Mouse (Mus musculus): ENCODE results near the gene Gpr4. TPM values are rescaled to one million over a fixed set of nuclear protein-coding genes. Genes with fewer than 3 reads are reported as not detected.

The Gpr4 gene
- polyA plus RNA-seq, 1 experiment from 2014 or later = 0.85 TPM

- ATAC-seq (ENCODE audit: low FRiP score, low TSS enrichment) (no peak), DNase-seq (ENCODE audit: low spot score) (no peak)
- 48% methylated on average over 5 of the region's 5 CpGs for WGBS
- Histone ChIP-seq H3K36me3 (ENCODE audit: control insufficient read depth, insufficient read depth, low read length) (no peaks in the 10 kb centered on the region), H3K27ac (replicated peaks) (no peak overlapping the region), H3K4me1 (replicated peaks; ENCODE audit: control insufficient read depth, insufficient read depth) (no peaks in the 10 kb centered on the region), H3K4me2 (replicated peaks; ENCODE audit: low read depth) (no peak overlapping the region), H3K9me3 (ENCODE audit: control insufficient read depth, low read length) (no peaks in the 10 kb centered on the region), H3K27me3 (ENCODE audit: control insufficient read depth, insufficient read depth, low read length) (no peaks in the 10 kb centered on the region), H3K9ac (ENCODE audit: low read length) (no peak overlapping the region), H3K4me3 (ENCODE audit: low read depth, low read length) (no peak overlapping the region)
- TF ChIP-seq CTCF (IDR thresholded peaks at IDR 0.05; ENCODE audit: low read depth) (no peak), EP300 (optimal IDR thresholded peaks at IDR 0.05) (no peak)
These were observed 5.2 kb downstream of the Gpr4 start for GRCm38 (mm10) chr7:19217492-19217891.

- DNase-seq (ENCODE audit: low spot score) (no peak), ATAC-seq (ENCODE audit: low FRiP score, low TSS enrichment) (no peak; the same call in 1 of the 2 replicates)
- no peaks in the 10 kb centered on the region for H3K4me1 ChIP-seq (replicated peaks; ENCODE audit: control insufficient read depth, insufficient read depth)
- no peak for TF ChIP-seq CTCF (IDR thresholded peaks at IDR 0.05; ENCODE audit: low read depth)
- no peak for TF ChIP-seq EP300 (optimal IDR thresholded peaks at IDR 0.05)
- no peak overlapping the region for H3K9ac ChIP-seq (ENCODE audit: low read length)
- no peaks in the 10 kb centered on the region for H3K9me3 ChIP-seq (ENCODE audit: control insufficient read depth, low read length)
- 12% methylated on average over 2 of the region's 3 CpGs for WGBS
- H3K4me2 ChIP-seq (replicated peaks; ENCODE audit: low read depth) = no peak overlapping the region
- no peak overlapping the region for H3K27ac ChIP-seq (replicated peaks)
- no peaks in the 10 kb centered on the region for H3K36me3 ChIP-seq (ENCODE audit: control insufficient read depth, insufficient read depth, low read length)
- no peaks in the 10 kb centered on the region for H3K27me3 ChIP-seq (ENCODE audit: control insufficient read depth, insufficient read depth, low read length)
- no peak overlapping the region for H3K4me3 ChIP-seq (ENCODE audit: low read depth, low read length)
These were observed 5.6 kb downstream of the Gpr4 start for GRCm38 (mm10) chr7:19217944-19218343.

GRCm38 (mm10) chr7:19220061-19220460, 7.7 kb downstream of the Gpr4 start:
- WGBS = 63% methylated on average over 3 of the region's 3 CpGs
- H3K9ac ChIP-seq (ENCODE audit: low read length) = no peak overlapping the region
- no peaks in the 10 kb centered on the region for H3K36me3 ChIP-seq (ENCODE audit: control insufficient read depth, insufficient read depth, low read length)
- TF ChIP-seq EP300 (optimal IDR thresholded peaks at IDR 0.05) = no peak
- peak; percentile 15; the same call in 1 of the 2 replicates for TF ChIP-seq CTCF (IDR thresholded peaks at IDR 0.05; ENCODE audit: low read depth)
- H3K4me2 ChIP-seq (replicated peaks; ENCODE audit: low read depth) = no peak overlapping the region
- DNase-seq (ENCODE audit: low spot score) = no peak
- H3K9me3 ChIP-seq (ENCODE audit: control insufficient read depth, low read length) = no peaks in the 10 kb centered on the region
- H3K27ac ChIP-seq (replicated peaks) = no peak overlapping the region
- H3K27me3 ChIP-seq (ENCODE audit: control insufficient read depth, insufficient read depth, low read length) = no peaks in the 10 kb centered on the region
- no peak overlapping the region for H3K4me3 ChIP-seq (ENCODE audit: low read depth, low read length)
- ATAC-seq (ENCODE audit: low FRiP score, low TSS enrichment) = no peak
- no peaks in the 10 kb centered on the region for H3K4me1 ChIP-seq (replicated peaks; ENCODE audit: control insufficient read depth, insufficient read depth)

- no peak overlapping the region for H3K4me2 ChIP-seq (replicated peaks; ENCODE audit: low read depth)
- WGBS = 90% methylated on average over 16 of the region's 16 CpGs
- H3K36me3 ChIP-seq (ENCODE audit: control insufficient read depth, insufficient read depth, low read length) = no peaks in the 10 kb centered on the region
- no peak overlapping the region for H3K4me3 ChIP-seq (ENCODE audit: low read depth, low read length)
- ATAC-seq (ENCODE audit: low FRiP score, low TSS enrichment) (no peak), DNase-seq (ENCODE audit: low spot score) (no peak)
- no peak for TF ChIP-seq CTCF (IDR thresholded peaks at IDR 0.05; ENCODE audit: low read depth)
- no peak for TF ChIP-seq EP300 (optimal IDR thresholded peaks at IDR 0.05)
- no peak overlapping the region for H3K9ac ChIP-seq (ENCODE audit: low read length)
- H3K27me3 ChIP-seq (ENCODE audit: control insufficient read depth, insufficient read depth, low read length) = no peaks in the 10 kb centered on the region
- H3K4me1 ChIP-seq (replicated peaks; ENCODE audit: control insufficient read depth, insufficient read depth) = no peaks in the 10 kb centered on the region
- H3K9me3 ChIP-seq (ENCODE audit: control insufficient read depth, low read length) = no peaks in the 10 kb centered on the region
- H3K27ac ChIP-seq (replicated peaks) = no peak overlapping the region
These were observed 9.9 kb downstream of the Gpr4 start for GRCm38 (mm10) chr7:19222189-19222588.

- Histone ChIP-seq H3K27ac (replicated peaks) (no peak overlapping the region), H3K4me2 (replicated peaks; ENCODE audit: low read depth) (no peak overlapping the region), H3K4me1 (replicated peaks; ENCODE audit: control insufficient read depth, insufficient read depth) (no peaks in the 10 kb centered on the region), H3K4me3 (ENCODE audit: low read depth, low read length) (no peak overlapping the region), H3K27me3 (ENCODE audit: control insufficient read depth, insufficient read depth, low read length) (no peaks in the 10 kb centered on the region), H3K9ac (ENCODE audit: low read length) (no peak overlapping the region), H3K9me3 (ENCODE audit: control insufficient read depth, low read length) (no peaks in the 10 kb centered on the region), H3K36me3 (ENCODE audit: control insufficient read depth, insufficient read depth, low read length) (no peaks in the 10 kb centered on the region)
- 87% methylated on average over 14 of the region's 14 CpGs for WGBS
- no peak for ATAC-seq (ENCODE audit: low FRiP score, low TSS enrichment)
- TF ChIP-seq EP300 (optimal IDR thresholded peaks at IDR 0.05) (no peak), CTCF (IDR thresholded peaks at IDR 0.05; ENCODE audit: low read depth) (no peak)
- no peak for DNase-seq (ENCODE audit: low spot score)
These were observed 10.5 kb downstream of the Gpr4 start for GRCm38 (mm10) chr7:19222875-19223274.

- ATAC-seq (ENCODE audit: low FRiP score, low TSS enrichment) (no peak), DNase-seq (ENCODE audit: low spot score) (no peak)
- no peak for TF ChIP-seq EP300 (optimal IDR thresholded peaks at IDR 0.05)
- TF ChIP-seq CTCF (IDR thresholded peaks at IDR 0.05; ENCODE audit: low read depth) = no peak
- Histone ChIP-seq H3K27ac (replicated peaks) (no peak overlapping the region), H3K9me3 (ENCODE audit: control insufficient read depth, low read length) (no peaks in the 10 kb centered on the region), H3K9ac (ENCODE audit: low read length) (no peak overlapping the region), H3K36me3 (ENCODE audit: control insufficient read depth, insufficient read depth, low read length) (no peaks in the 10 kb centered on the region), H3K4me1 (replicated peaks; ENCODE audit: control insufficient read depth, insufficient read depth) (peaks cover 6% of the 10 kb centered on the region), H3K4me2 (replicated peaks; ENCODE audit: low read depth) (no peak overlapping the region), H3K4me3 (ENCODE audit: low read depth, low read length) (no peak overlapping the region), H3K27me3 (ENCODE audit: control insufficient read depth, insufficient read depth, low read length) (no peaks in the 10 kb centered on the region)
- WGBS = 79% methylated on average over 4 of the region's 4 CpGs
These were observed 12.6 kb downstream of the Gpr4 start for GRCm38 (mm10) chr7:19224933-19225332.

Data from stomach, postnatal 0 days (tissue).